Mouse (Mus musculus): ENCODE measurements around the gene Ttc3.

The Ttc3 gene

GRCm38 (mm10) chr16:94507071-94507470 lies 136.7 kb downstream of the Ttc3 start:
- no peak for DNase-seq (ENCODE audit: low spot score)

DNA sequence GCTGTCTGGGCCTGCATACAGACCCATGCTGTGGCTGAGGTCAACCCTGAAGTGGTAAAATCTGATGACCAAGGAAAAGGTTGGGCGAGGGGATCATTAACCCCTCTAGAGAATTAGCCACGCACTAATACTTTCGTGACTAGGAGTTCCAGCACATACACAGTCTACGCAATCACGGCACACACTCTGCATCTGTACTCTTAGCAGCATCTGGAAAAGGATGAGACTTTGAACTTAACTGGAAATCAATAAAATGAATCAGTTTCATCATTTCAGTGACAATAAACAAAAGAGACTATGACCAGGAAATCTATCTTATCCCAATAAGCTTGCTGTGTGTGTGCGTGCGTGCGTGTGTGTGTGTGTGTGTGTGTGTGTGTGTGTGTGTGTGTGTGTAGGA lies 138.4 kb downstream of the Ttc3 start:
- DNase-seq (ENCODE audit: low spot score): no peak

DNA sequence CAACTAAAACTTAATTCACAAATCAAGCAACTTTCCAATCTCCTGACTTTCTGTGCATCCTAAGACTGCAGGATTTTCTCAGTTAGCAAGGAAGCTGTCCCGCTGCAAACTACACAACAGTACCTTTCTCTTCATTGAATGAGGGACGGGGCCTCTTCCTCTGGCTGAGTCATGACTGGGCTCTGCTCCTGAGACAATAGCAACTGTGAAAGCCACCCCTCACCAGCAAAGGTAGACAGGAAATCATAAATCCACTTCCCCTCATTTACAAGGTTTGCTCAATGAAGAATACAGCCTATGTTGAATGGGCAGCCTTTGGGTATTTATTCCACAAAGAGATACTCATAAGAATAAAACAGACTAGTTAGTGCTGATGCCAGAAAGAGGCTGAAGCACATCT lies 139.6 kb downstream of the Ttc3 start:
- no peak for DNase-seq (ENCODE audit: low spot score)

GRCm38 (mm10) chr16:94517606-94518005 lies 147.2 kb downstream of the Ttc3 start:
- DNase-seq (ENCODE audit: low spot score): no peak
